Mouse (Mus musculus) liver, embryonic 15.5 days (tissue): ENCODE data around the gene Vmn1r31. TPM values are rescaled to one million over a fixed set of nuclear protein-coding genes. Genes with fewer than 3 reads are reported as not detected.

ENCODE experiments used
- ATAC-seq: fragments of 200-750 bp; cut with Nextera tagmentation; 2 replicates; pipeline ENCODE4 v1.8.0; 2017; ENCODE audit warnings: moderate number of reproducible peaks, mild to moderate bottlenecking, moderate library complexity; ENCODE audit not compliant: insufficient read depth
- H3K27ac ChIP-seq: fragments of 300-500 bp; sonication (generic); replicated peaks from 2 replicates; pipeline ENCODE4 v1.5.1; 2015; ENCODE audit warnings: mild to moderate bottlenecking, inconsistent platforms
- H3K27me3 ChIP-seq: fragments of 300-500 bp; sonication (generic); 2 replicates; pipeline ENCODE4 v1.6.1; 2015; ENCODE audit warnings: mild to moderate bottlenecking, inconsistent platforms
- H3K36me3 ChIP-seq: fragments of 300-500 bp; sonication (generic); replicated peaks from 2 replicates; pipeline ENCODE4 v1.6.1; 2015; ENCODE audit warnings: moderate library complexity, mild to moderate bottlenecking, inconsistent platforms
- H3K4me1 ChIP-seq: fragments of 300-500 bp; sonication (generic); replicated peaks from 2 replicates; pipeline ENCODE4 v1.6.1; 2015; ENCODE audit warnings: inconsistent platforms
- H3K4me2 ChIP-seq: fragments of 300-500 bp; sonication (generic); 2 replicates; pipeline ENCODE4 v1.6.1; 2015; ENCODE audit warnings: moderate library complexity, mild to moderate bottlenecking, inconsistent platforms
- H3K4me3 ChIP-seq: fragments of 300-500 bp; sonication (generic); replicated peaks from 2 replicates; pipeline ENCODE4 v1.5.1; 2015; ENCODE audit warnings: mild to moderate bottlenecking, inconsistent platforms
- H3K9ac ChIP-seq: fragments of 300-500 bp; sonication (generic); 2 replicates; pipeline ENCODE4 v1.6.1; 2015; ENCODE audit warnings: moderate library complexity, mild to moderate bottlenecking, inconsistent platforms
- H3K9me3 ChIP-seq: fragments of 300-500 bp; sonication (generic); replicated peaks from 2 replicates; pipeline ENCODE4 v1.6.1; 2016; ENCODE audit warnings: inconsistent platforms
- WGBS: fragments of 180-500 bp; shearing (Covaris S2); methylation state at CpG from one replicate; pipeline ENCODE4 v1.1.7; 2015; ENCODE audit warnings: mixed read lengths; ENCODE audit not compliant: insufficient replicate concordance; 5-methylcytosine and 5-hydroxymethylcytosine counted together
- polyA plus RNA-seq: library from polyadenylated mRNA; unstranded; fragments of >200 nt; fragmentation: Nextera tagmentation; extraction: Ambion mirVana; gene quantifications from 2 replicates; pipeline ENCODE4 v1.2.1, GENCODE M21; 2015

Vmn1r31 gene
- polyA plus RNA-seq: not detected in 2 replicates

DNA sequence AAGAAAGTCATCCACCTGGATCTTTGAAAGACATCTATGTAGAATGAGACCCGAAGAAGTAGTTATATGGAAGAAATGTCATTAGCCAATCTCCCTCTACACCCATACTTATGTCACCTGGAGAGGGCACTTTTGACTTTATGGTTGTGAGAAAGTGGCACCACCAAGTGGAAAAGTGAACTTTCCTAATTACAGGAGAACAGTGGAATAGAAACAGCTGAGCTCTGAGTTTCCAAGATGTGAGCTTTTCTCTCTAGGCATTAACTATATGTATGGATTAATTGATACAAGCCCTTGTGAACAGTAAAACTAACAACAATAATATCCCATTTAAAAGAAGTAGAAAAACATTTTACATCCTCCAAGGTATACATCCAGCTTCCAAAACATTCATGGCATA, at the start of gene Vmn1r31:
Gene Vmn1r31, minus strand, starts transcription at position 101 of the 400 bp plus-strand sequence.
- H3K9me3 ChIP-seq: no peaks in the 10 kb centered on the region
- no peak for ATAC-seq
- 48% methylated on average over 1 of the region's 1 CpGs for WGBS
- H3K36me3 ChIP-seq: no peaks in the 10 kb centered on the region
- no peak within 1 kb of the TSS for H3K9ac ChIP-seq
- H3K4me2 ChIP-seq: no peak within 1 kb of the TSS
- no peak within 1 kb of the TSS for H3K27ac ChIP-seq
- H3K4me3 ChIP-seq: no peak within 1 kb of the TSS
- no peaks in the 10 kb centered on the region for H3K27me3 ChIP-seq
- H3K4me1 ChIP-seq: no peaks in the 10 kb centered on the region

DNA sequence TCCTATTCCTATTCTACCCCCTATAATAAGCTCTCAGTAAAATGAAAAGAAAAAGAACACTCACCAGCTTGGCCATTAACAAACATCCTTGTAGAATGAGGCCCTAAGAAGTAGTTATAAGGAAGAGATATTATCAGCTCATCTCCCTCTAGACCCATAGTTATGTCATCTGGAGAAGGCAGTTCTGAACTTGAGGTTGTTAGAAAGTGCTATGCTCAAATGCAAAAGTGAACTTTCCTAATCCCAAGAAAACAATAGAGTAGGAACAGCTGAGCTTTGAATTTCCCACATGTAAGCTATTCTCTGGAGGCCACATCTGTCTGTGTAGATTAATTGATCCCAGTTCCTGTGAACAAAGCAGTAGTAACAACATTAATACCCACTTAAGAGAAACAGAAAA, 31.8 kb downstream of the Vmn1r31 start, which contains the start of gene Vmn1r30:
Gene Vmn1r30, minus strand, starts transcription at position 101 of the 400 bp plus-strand sequence.
- ATAC-seq: no peak
- Histone ChIP-seq H3K4me2 (no peak within 1 kb of the TSS), H3K36me3 (no peaks in the 10 kb centered on the region), H3K27ac (no peak within 1 kb of the TSS), H3K4me1 (no peaks in the 10 kb centered on the region), H3K9me3 (no peaks in the 10 kb centered on the region), H3K9ac (no peak within 1 kb of the TSS), H3K27me3 (no peaks in the 10 kb centered on the region), H3K4me3 (no peak within 1 kb of the TSS)

Other genes with a start within 250 kb of the Vmn1r31 start
- not detected in 2 replicates for gene Vmn1r28, start 213.3 kb downstream of the Vmn1r31 start, polyA plus RNA-seq
- gene Vmn1r29, start 173.8 kb downstream of the Vmn1r31 start, polyA plus RNA-seq: not detected in 2 replicates
- gene Vmn1r30, start 31.9 kb downstream of the Vmn1r31 start, polyA plus RNA-seq: not detected in 2 replicates
- gene Abcg2, start 109.2 kb upstream of the Vmn1r31 start, polyA plus RNA-seq: 184 and 187 TPM in 2 replicates